Mouse (Mus musculus) thymus, adult 18-20 months (tissue): ENCODE measurements around the gene Oprm1.
"Not testable (repeated sequence)": the region's sequence is repeated elsewhere in the genome, so short reads cannot be mapped to it uniquely, and the experiment has no call there.

Source experiments
- DNase-seq, 2 experiments: peaks; one replicate each; pipeline ENCODE4 v3.0.0; 2022; ENCODE audit warnings: mixed read lengths in 2 of 2

Gene Oprm1

DNA sequence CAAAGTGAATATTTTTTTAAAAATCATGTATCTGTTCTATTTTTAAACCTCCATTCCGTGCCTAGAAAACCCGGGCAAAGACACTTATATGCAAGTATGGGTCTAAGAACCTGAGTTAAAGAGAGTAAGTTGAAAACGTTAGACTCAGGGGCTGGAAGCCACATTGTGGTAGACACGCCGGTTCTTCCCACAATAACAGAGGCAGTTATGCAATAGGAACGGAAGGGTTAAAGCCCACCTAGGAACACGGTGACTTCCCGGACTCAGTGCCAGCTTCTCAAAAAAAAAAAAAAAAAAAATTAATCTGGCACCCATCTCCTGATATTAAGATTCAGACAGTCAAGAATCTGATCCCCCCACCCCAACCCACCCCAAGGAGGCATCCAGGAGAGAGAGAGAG lies 221.5 kb downstream of the Oprm1 start:
- DNase-seq: no peak

GRCm38 (mm10) chr10:6980236-6980635 lies 221.9 kb downstream of the Oprm1 start:
- DNase-seq: peak in 1 of 2 experiments; percentile 39

DNA sequence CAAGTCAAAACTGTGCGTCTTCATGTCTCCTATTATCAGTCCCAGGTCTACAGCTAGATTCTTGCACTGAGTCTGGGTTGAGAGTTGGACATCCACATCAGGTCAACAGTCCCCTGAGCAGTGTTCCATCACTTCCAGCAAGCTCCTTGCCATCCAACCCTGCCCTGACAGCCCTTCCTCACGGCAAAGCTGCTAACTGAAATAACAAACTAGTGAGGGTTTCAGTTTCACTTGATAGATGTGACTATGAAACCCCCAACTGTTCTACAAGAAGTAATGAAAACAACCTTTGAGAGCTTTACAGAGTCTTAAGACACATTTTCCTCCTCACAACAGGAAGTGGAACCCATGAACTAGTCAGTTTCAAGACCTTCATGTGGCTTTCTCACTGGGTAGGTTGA lies 224.4 kb downstream of the Oprm1 start:
- DNase-seq: peak in 1 of 2 experiments; percentile 51

DNA sequence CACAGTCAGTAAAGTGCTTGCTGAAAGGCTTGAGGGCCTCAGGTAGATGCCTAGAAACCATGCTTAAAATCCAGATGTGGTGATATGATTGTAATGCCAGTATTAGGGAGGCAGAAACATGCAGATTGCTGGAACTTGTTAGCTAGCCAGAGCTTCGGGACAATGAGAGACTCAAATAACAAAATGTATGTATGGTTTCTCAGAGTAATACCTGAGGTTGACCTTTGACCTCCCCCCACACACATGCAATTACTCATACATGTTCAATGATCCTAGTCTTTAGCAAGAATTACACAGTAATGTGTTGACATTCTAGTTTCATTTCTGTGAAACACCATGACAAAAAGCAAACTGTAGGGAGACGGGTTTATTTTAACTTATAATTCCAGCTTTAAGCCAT lies 225.1 kb downstream of the Oprm1 start:
- no peak for DNase-seq

- no peak for DNase-seq
These were observed 227.9 kb downstream of the Oprm1 start for GRCm38 (mm10) chr10:6986246-6986645.

GRCm38 (mm10) chr10:6987399-6988098 lies 229.2 kb downstream of the Oprm1 start:
- no peak for DNase-seq

GRCm38 (mm10) chr10:6988555-6988954 lies 230.2 kb downstream of the Oprm1 start:
- no peak for DNase-seq

DNA sequence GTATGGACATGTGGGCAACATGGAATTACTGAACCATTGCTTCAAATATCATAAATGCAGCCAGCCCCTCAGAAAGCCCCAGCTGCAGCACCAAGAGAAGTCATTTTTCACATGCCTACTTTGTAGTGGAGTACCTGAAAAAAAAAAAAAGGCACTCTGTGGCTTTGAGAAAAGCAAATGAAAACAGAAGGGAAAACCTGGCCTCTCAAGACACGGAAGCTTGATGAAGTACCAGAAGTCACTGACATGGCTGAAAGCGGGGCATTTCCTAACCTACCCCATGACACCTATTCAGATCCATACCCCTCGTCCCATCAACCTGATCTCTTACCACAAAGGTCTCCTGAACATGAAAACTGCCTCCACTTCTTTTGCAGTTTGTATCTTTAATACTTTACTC lies 238.6 kb downstream of the Oprm1 start:
- no peak for DNase-seq

GRCm38 (mm10) chr10:6998576-6999250 lies 240.4 kb downstream of the Oprm1 start:
- DNase-seq: no peak

- DNase-seq: no peak
These were observed 241.0 kb downstream of the Oprm1 start for GRCm38 (mm10) chr10:6999355-6999754.

- DNase-seq: not testable (repeated sequence)
These were observed 245.6 kb downstream of the Oprm1 start for GRCm38 (mm10) chr10:7003898-7004297.

DNA sequence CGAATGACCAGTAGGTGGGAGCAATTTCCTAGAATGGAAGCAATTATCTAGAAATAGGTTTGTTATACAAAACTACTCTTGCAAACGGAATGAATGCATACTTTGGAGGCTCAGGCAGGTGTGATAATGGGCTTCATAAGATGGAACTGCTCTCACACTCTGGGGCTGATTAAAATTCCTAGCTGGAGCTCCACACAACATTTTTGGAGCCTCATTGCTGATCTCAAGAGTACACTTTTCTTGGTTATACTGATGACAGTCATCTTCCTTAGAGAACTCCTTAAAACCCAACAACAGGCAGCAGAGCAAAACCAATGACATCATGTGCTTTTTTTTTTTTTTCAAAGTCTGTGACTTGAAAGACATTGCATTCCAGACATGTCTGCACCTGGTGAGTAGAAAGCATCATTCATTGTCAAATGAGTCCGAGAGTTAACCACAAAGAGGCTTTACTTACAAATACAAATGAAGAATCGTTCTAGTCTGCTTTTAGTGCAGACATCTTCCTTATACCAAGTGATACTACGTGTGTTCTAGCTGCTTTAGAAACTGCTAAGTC lies 246.8 kb downstream of the Oprm1 start:
- no peak for DNase-seq

- no peak for DNase-seq
These were observed 252.2 kb downstream of the Oprm1 start for GRCm38 (mm10) chr10:7010543-7010942.

- DNase-seq: no peak
These were observed 256.9 kb downstream of the Oprm1 start for GRCm38 (mm10) chr10:7015199-7015598.

- DNase-seq: no peak
These were observed 261.6 kb downstream of the Oprm1 start for GRCm38 (mm10) chr10:7019781-7020386.

DNA sequence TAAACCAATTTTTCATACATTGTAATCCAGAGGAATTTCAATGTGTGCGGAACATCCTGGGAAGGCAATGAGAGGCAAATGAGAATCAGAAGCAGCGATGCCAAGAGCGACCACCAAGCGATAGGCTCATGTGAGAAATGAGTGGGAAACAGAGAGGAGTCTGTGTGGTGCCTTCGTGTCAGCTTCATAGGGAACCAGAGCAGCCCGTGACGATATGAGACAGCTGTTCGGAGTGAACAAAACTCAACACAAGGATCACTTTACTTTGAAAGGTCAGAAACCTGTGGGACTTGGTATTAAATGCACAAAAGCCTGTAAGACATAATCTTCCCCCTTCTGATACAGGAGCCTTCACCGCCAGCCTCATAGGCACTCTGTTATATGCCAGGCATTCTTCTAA lies 262.2 kb downstream of the Oprm1 start:
- DNase-seq: no peak

DNA sequence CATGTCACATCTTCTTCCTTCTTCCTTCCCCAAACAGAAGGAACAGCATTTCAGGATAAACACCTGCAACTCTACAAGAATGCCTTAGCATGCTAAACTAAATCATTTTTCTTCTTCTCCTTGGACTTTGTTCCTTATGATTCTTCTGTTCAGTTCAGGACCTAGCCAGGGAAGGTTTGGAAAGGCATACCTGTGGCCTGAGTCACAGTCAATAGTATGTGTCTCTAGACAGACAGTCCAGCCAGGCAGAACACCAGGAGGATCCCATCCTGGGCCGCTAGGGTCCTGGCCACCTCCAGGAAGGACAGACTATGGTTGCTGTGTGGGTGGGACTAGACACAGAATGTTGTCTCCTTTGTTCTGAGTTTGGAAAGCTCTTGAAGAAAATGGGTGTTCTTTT lies 266.7 kb downstream of the Oprm1 start:
- no peak for DNase-seq

- no peak for DNase-seq
These were observed 275.2 kb downstream of the Oprm1 start for GRCm38 (mm10) chr10:7033459-7033858.

DNA sequence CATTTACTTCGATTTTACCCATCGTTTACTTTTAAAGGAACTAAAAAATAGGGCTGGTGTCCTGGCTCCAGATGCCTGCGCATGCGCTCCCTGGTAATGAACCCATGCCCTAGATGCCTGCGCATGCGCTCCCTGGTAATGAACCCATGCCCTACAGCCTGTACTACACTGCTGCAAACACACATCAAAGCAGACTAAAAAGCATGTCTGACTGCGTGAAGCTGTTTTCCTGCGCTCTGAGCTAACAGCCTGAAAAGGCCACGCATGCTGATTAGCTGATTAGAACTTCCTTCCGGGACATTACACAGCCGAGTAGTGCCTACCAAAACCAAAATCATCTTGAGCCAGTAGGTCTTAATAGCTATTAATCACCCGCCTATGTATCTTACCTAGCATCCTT lies 277.2 kb downstream of the Oprm1 start:
- no peak for DNase-seq

DNA sequence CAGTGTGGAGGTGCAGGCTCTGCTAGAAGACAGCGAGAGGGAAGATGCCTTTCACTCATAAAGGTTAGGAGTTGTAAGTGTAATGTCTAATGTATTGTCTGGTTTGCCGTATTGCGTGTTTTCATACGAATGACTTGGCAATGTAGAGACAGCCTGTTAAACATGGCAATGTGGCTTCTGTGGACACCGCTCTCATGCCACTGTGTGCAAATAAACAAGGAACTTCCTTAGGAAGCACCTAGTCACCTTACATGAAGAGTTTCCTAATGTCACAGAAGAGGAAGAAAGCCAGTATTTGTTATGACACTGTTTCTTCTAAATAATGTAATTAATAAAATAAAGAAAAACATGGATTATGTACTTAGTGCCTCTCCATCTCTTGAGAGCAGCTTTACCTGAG lies 278.9 kb downstream of the Oprm1 start:
- no peak for DNase-seq

DNA sequence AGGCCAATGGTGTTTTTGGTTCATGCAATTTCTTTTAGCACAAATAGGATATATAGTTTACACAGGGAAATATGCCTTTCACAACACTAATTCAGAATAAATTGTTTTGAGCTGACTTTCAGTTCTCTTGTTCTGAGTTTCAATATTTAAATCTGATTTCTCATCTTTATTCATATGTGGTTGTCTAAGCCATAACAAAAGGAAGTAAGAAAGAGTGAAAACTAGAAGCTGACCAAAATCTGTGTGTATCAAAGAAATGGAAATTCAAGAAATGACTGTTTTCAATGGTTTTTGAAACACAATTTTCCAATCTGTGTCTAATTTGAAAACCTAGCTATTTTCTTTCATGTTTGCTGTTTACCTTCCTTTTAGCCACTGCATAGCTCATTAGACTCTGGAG lies 282.7 kb downstream of the Oprm1 start:
- DNase-seq: no peak

DNA sequence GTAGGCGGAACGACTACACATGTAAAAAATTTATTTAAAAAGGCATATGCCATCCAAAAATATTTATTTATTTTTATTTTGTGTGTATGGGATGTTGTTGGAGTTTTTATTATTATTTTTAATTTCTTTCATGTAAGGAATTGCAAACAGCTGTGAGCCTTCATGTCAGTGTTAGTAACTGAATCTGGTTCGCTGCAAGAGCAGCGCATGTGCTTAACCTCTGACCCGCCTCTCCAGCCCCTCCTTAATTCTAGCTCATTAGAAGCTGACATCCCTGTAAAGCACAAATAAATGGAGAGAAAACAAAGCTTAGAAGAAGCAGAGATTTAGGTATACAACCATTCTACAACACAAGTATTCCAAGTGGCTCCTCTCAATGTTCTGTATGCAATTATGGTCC lies 285.6 kb downstream of the Oprm1 start:
- no peak for DNase-seq

DNA sequence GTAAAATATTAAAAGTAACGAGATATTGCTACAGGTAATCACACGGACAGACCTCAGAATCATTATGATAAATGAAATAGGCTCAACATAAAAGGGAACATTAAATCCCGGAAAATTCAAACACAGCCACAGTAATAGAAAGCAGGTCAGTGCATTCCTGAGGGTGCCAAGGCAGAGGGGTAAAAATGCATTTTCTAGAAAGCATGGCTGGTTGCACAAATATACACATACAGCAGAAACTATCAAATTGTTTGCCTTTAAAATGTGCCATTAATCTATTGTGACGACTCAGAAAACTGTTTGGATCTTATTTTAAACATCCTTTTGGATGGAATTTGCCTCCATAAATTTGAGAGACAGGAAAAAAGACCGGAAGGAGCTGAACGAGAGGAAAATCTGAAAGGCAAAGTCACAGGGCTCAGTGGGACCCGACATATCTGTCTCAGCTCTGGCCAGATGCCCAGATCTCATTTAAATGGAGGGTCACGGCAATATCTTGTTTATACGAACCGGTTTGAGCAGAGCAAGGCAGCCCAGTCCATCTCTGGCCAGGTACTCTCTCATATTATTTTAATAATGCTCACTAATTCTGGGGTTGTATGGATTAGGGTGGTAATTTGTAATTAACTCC lies 289.1 kb downstream of the Oprm1 start:
- no peak for DNase-seq

DNA sequence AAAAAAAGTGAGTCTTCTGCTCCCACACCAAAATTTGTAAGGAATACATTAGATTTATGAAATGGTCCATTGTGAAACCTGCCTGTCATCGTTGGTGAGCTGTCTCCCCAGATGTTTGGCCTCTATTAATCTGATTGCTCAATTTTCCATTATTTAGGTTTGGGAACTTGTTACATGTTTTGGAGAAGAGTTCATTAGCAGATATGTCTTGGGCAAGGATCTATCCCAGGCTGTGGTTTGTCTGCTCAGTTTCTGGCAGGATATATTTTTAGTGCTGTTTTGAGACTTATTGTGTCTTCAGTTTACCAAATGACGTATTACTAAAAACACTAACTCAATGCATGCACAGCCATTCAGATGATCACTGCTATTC lies 289.6 kb downstream of the Oprm1 start:
- DNase-seq: no peak
